Mouse (Mus musculus) C2C12 (cell line): ENCODE measurements at regions not wholly inside any gene's neighbourhood (a gene's known extent, or its start where the extent isn't known, plus 50 kb on each side); places are given as distances from the start of the nearest gene placed in this dataset.

ENCODE experiments used
- H3K27me3 ChIP-seq: one replicate; pipeline ENCODE4 v1.6.1; 2011; ENCODE audit not compliant: control insufficient read depth, insufficient read depth, insufficient read length
- H3K36me3 ChIP-seq: one replicate; pipeline ENCODE4 v1.6.1; 2011; ENCODE audit not compliant: control insufficient read depth, insufficient read depth
- H3K4me3 ChIP-seq: one replicate; pipeline ENCODE4 v1.5.1; 2011; ENCODE audit warnings: mild to moderate bottlenecking, control low read depth; ENCODE audit not compliant: poor library complexity, insufficient read depth, severe bottlenecking
- H3K79me2 ChIP-seq: one replicate; pipeline ENCODE4 v1.6.1; 2011; ENCODE audit not compliant: control insufficient read depth, insufficient read depth
- H3K79me3 ChIP-seq: one replicate; pipeline ENCODE4 v1.6.1; 2011; ENCODE audit warnings: low read depth, control low read depth
- H3ac ChIP-seq: one replicate; pipeline ENCODE3; 2011; ENCODE audit warnings: low read depth; ENCODE audit not compliant: control insufficient read depth, insufficient read length
- CEBPB ChIP-seq: IDR thresholded peaks from one replicate; pipeline ENCODE4 v1.6.1; 2011; ENCODE audit warnings: low read depth, mild to moderate bottlenecking, control low read depth, moderate library complexity
- CTCF ChIP-seq: IDR thresholded peaks from one replicate; pipeline ENCODE4 v1.5.1; 2011; ENCODE audit not compliant: control insufficient read depth, insufficient read depth, insufficient read length
- FOSL1 ChIP-seq: IDR thresholded peaks from one replicate; pipeline ENCODE4 v1.8.0; 2011; ENCODE audit warnings: mild to moderate bottlenecking, low read length; ENCODE audit not compliant: poor library complexity, insufficient read depth, severe bottlenecking
- MAX ChIP-seq: IDR thresholded peaks from one replicate; pipeline ENCODE4 v1.6.1; 2011; ENCODE audit warnings: mild to moderate bottlenecking, control low read depth
- MYOD1 ChIP-seq: IDR thresholded peaks from one replicate; pipeline ENCODE4 v1.6.1; 2011; ENCODE audit warnings: low read depth; ENCODE audit not compliant: control insufficient read depth, insufficient read length
- MYOG ChIP-seq: IDR thresholded peaks from one replicate; pipeline ENCODE4 v1.6.1; 2011; ENCODE audit not compliant: control insufficient read depth, insufficient read length; ENCODE audit errors: extremely low read depth
- USF1 ChIP-seq: IDR thresholded peaks from one replicate; pipeline ENCODE4 v1.6.1; 2011; ENCODE audit warnings: low read depth, mild to moderate bottlenecking, control low read depth, moderate library complexity

- Histone ChIP-seq H3K36me3 (no peaks in the 10 kb centered on the region), H3K4me3 (no peak overlapping the region), H3K79me3 (no peaks in the 10 kb centered on the region), H3K79me2 (no peaks in the 10 kb centered on the region), H3K27me3 (no peaks in the 10 kb centered on the region), H3ac (no peak overlapping the region)
- TF ChIP-seq CEBPB, result no peak
- no peak for TF ChIP-seq MAX
- TF ChIP-seq USF1, result no peak
- TF ChIP-seq MYOD1, result no peak
- TF ChIP-seq FOSL1, result no peak
- no peak for TF ChIP-seq CTCF
- TF ChIP-seq MYOG, result no peak
Measured at GRCm38 (mm10) chr10:45986341-45986740, 408.7 kb downstream of the Hace1 start.

GRCm38 (mm10) chr10:46006319-46006718 lies 428.7 kb downstream of the Hace1 start:
- Histone ChIP-seq H3K36me3 (no peaks in the 10 kb centered on the region), H3K4me3 (no peak overlapping the region), H3ac (no peak overlapping the region), H3K79me2 (no peaks in the 10 kb centered on the region), H3K27me3 (no peaks in the 10 kb centered on the region), H3K79me3 (no peaks in the 10 kb centered on the region)
- no peak for TF ChIP-seq CTCF
- no peak for TF ChIP-seq MAX
- no peak for TF ChIP-seq CEBPB
- no peak for TF ChIP-seq USF1
- TF ChIP-seq MYOG, result no peak
- TF ChIP-seq FOSL1, result no peak
- TF ChIP-seq MYOD1, result no peak

DNA sequence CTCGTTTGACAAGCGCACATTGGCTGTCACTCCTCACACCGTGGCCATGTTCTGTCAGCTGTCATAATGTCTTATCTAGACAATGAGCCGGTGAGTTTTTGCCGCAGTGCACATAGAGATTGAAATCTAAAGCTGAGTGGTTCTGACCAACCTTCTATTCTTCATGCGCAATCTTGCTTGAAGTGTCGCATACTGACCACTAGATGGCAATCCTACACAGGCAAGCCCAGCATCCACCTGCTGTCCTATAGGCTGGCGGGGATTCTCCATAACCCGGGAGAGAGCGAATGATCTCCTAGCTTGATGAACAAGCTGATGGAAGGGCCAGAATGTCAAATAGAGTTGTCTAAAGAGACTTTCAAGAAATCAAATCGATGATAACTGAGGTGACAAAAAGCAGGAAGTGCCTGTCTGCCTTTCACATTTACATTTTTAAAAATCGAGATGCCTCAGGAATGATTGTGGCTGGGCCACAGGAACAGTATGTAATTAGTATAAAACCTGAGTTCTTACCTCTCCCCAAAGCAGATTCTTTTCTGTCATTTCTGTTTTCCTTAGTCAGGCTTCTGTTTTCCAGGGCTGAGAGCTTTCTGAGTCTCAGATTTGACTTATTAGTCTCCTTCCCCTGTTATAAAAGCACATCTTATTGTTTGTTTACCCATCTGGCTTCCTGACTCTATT lies 434.4 kb downstream of the Hace1 start:
- H3K79me2 ChIP-seq, result no peaks in the 10 kb centered on the region
- H3ac ChIP-seq, result no peak overlapping the region
- H3K27me3 ChIP-seq, result no peaks in the 10 kb centered on the region
- no peaks in the 10 kb centered on the region for H3K36me3 ChIP-seq
- no peaks in the 10 kb centered on the region for H3K79me3 ChIP-seq
- H3K4me3 ChIP-seq, result no peak overlapping the region
- no peak for TF ChIP-seq MYOG
- TF ChIP-seq CTCF, result peak; percentile 61

GRCm38 (mm10) chr10:46012599-46012998 lies 435.0 kb downstream of the Hace1 start:
- H3K79me3 ChIP-seq, result no peaks in the 10 kb centered on the region
- no peaks in the 10 kb centered on the region for H3K27me3 ChIP-seq
- H3K4me3 ChIP-seq, result no peak overlapping the region
- no peaks in the 10 kb centered on the region for H3K36me3 ChIP-seq
- H3ac ChIP-seq, result no peak overlapping the region
- no peaks in the 10 kb centered on the region for H3K79me2 ChIP-seq
- TF ChIP-seq CEBPB, result no peak
- no peak for TF ChIP-seq CTCF
- TF ChIP-seq USF1, result peak; percentile 66
- no peak for TF ChIP-seq MYOD1

DNA sequence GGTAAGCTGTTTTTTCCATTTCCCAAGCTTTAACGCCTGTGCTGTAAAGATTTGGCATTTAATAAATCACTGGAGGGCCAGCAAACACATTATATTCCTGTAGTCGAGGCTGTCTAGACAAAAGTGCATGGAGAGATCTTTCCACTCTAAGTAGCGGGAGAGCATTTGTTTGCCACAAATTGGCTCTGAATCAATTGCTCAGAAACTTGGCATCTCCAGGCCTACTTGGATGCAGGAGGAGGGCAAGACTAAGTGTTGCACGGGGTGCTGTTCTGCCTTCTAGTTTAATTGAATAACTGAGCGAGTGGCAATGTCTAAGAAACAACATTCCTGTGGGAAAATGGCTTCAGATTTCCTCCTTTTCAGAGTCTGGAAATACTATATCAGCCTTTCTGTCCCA lies 438.7 kb downstream of the Hace1 start:
- H3K4me3 ChIP-seq, result no peak overlapping the region
- H3K79me3 ChIP-seq, result no peaks in the 10 kb centered on the region
- H3K27me3 ChIP-seq, result no peaks in the 10 kb centered on the region
- TF ChIP-seq CEBPB, result no peak
- no peak for TF ChIP-seq MAX
- TF ChIP-seq USF1, result no peak
- TF ChIP-seq MYOD1, result no peak
- TF ChIP-seq MYOG, result no peak
- TF ChIP-seq FOSL1, result no peak
- TF ChIP-seq CTCF, result no peak
- H3K36me3 ChIP-seq, result no peaks in the 10 kb centered on the region
- H3K79me2 ChIP-seq, result no peaks in the 10 kb centered on the region
- no peak overlapping the region for H3ac ChIP-seq

GRCm38 (mm10) chr10:46045474-46046093 lies 468.0 kb downstream of the Hace1 start:
- no peaks in the 10 kb centered on the region for H3K79me3 ChIP-seq
- no peaks in the 10 kb centered on the region for H3K36me3 ChIP-seq
- no peak for TF ChIP-seq FOSL1
- no peak for TF ChIP-seq CTCF
- no peak for TF ChIP-seq MYOG
- no peak for TF ChIP-seq MYOD1
- H3ac ChIP-seq, result no peak overlapping the region
- H3K79me2 ChIP-seq, result no peaks in the 10 kb centered on the region
- H3K4me3 ChIP-seq, result no peak overlapping the region
- H3K27me3 ChIP-seq, result no peaks in the 10 kb centered on the region
